Mouse (Mus musculus): Measurements from ENCODE around the gene Popdc3. TPM values are rescaled to one million over a fixed set of nuclear protein-coding genes. Genes with fewer than 3 reads are reported as not detected.
A peak's percentile ranks its signal among the peaks of the same experiment; 100 is the strongest.
"Not testable (repeated sequence)": the region's sequence is repeated elsewhere in the genome, so short reads cannot be mapped to it uniquely, and the experiment has no call there.

Popdc3 gene
- polyA plus RNA-seq (2016; fragmentation: Nextera tagmentation; extraction: Ambion mirVana): 0.92 and 1.1 TPM in 2 replicates

DNA sequence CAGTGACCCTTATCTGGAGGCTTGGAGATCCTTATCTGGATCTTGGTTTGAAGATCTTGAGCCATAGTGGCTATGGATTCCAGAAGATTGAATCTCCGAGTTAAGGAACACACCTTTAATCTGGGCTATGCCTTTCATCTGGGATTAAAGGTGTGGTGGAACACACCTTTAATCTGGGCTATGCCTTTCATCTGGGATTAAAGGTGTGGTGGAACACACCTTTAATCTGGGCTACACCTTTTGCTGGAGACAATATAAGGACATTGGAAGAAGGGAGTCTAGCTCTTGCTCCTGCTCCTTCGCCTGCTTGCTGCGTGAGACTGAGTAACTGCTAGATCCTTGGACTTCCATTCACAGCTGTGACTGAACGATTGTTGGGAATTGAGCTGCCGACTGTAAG lies at the start of gene Popdc3:
Gene Popdc3 (plus strand): TSS at position 301 of the 400 bp plus-strand sequence.
- H3K4me2 ChIP-seq (replicated peaks); ATAC-seq (ENCODE audit: low FRiP score): not testable (repeated sequence)
- 56% methylated on average over 1 of the region's 5 CpGs for WGBS

GRCm38 (mm10) chr10:45129105-45129504 lies 48.8 kb upstream of the Popdc3 start:
- H3K4me2 ChIP-seq (replicated peaks): no peak overlapping the region
- 72% methylated on average over 11 of the region's 11 CpGs for WGBS
- peak; percentile 69 for ATAC-seq (ENCODE audit: low FRiP score)
- no peaks in the 10 kb centered on the region for H3K27me3 ChIP-seq
- no peaks in the 10 kb centered on the region for H3K4me1 ChIP-seq
- H3K36me3 ChIP-seq: peaks cover 35% of the 10 kb centered on the region
- H3K27ac ChIP-seq: peak overlapping the region; percentile 50
- no peak overlapping the region for H3K4me3 ChIP-seq
- no peaks in the 10 kb centered on the region for H3K9me3 ChIP-seq (replicated peaks)
- H3K9ac ChIP-seq: no peak overlapping the region

More for the DNA sequence above, at the start of gene Popdc3:
- H3K4me3 ChIP-seq; H3K9me3 ChIP-seq (replicated peaks); H3K27me3 ChIP-seq; H3K27ac ChIP-seq; H3K4me1 ChIP-seq; H3K9ac ChIP-seq; H3K36me3 ChIP-seq: not testable (repeated sequence)

- 93% methylated on average over 6 of the region's 6 CpGs for WGBS
- Histone ChIP-seq H3K4me1 (no peaks in the 10 kb centered on the region), H3K27ac (no peak overlapping the region), H3K27me3 (no peaks in the 10 kb centered on the region), H3K4me2 (replicated peaks) (no peak overlapping the region), H3K36me3 (peaks cover 29% of the 10 kb centered on the region), H3K9ac (no peak overlapping the region), H3K9me3 (replicated peaks) (no peaks in the 10 kb centered on the region), H3K4me3 (no peak overlapping the region)
- ATAC-seq (ENCODE audit: low FRiP score): no peak
Measured at GRCm38 (mm10) chr10:45130004-45130403, 47.9 kb upstream of the Popdc3 start.

DNA sequence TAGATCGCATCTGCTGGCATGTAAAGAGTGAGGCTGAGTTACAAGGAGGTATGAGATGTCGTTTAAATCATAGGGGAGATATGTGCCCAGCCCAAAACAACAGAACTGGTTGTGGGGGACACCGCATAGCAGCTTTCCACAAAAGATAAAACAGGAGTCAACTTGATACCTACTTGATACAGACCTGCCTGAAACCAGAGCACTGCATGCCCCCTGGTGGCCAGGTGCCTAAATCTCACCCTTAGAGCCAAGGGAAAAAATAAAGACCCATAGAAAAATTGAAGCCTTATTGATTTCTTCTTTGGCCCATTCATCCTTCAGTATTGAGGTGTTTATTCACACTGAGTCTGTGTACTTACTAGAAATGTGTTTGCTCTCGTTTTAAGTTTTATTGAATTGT lies 45.5 kb upstream of the Popdc3 start:
- Histone ChIP-seq H3K27ac (no peak overlapping the region), H3K4me1 (peaks cover 2% of the 10 kb centered on the region; the same call in 1 of the 2 replicates), H3K9ac (no peak overlapping the region), H3K9me3 (replicated peaks) (no peaks in the 10 kb centered on the region), H3K27me3 (no peaks in the 10 kb centered on the region), H3K4me2 (replicated peaks) (no peak overlapping the region), H3K36me3 (peaks cover 9% of the 10 kb centered on the region; the same call in 1 of the 2 replicates), H3K4me3 (no peak overlapping the region)
- 81% methylated on average over 4 of the region's 4 CpGs for WGBS
- no peak for ATAC-seq (ENCODE audit: low FRiP score)

- H3K4me1 ChIP-seq: peaks cover 10% of the 10 kb centered on the region; the same call in 1 of the 2 replicates
- ATAC-seq (ENCODE audit: low FRiP score): no peak
- H3K36me3 ChIP-seq: peaks cover 3% of the 10 kb centered on the region; the same call in 1 of the 2 replicates
- no peak overlapping the region for H3K4me3 ChIP-seq
- H3K4me2 ChIP-seq (replicated peaks): no peak overlapping the region
- H3K9ac ChIP-seq: no peak overlapping the region
- 88% methylated on average over 7 of the region's 7 CpGs for WGBS
- H3K27ac ChIP-seq: no peak overlapping the region
- no peaks in the 10 kb centered on the region for H3K27me3 ChIP-seq
- H3K9me3 ChIP-seq (replicated peaks): no peaks in the 10 kb centered on the region
Measured at GRCm38 (mm10) chr10:45136806-45137205, 41.1 kb upstream of the Popdc3 start.

DNA sequence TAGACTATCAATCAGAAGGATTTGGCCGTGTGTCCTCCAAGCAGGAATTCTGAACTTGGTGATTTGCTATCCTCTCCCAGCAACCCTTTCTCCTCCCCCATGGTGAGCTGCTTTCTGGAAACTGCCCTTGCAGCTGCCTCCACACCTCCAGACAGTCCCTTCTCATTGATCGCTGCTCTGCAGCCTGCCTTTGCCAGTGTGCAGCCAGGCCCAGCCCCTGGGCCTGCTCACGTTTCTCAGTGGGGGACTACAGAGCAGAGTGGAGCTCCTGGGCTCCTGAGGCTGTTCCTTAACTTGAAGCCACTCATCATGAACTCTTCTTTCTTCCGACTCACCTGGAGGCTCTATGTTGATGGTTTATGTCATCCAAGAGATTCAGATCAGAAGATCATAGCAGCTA lies 38.0 kb upstream of the Popdc3 start:
- no peak overlapping the region for H3K4me2 ChIP-seq (replicated peaks)
- H3K27ac ChIP-seq: no peak overlapping the region
- 0 out of 2 replicates have a peak, but pooled peaks have one; percentile 20 for ATAC-seq (ENCODE audit: low FRiP score)
- no peaks in the 10 kb centered on the region for H3K27me3 ChIP-seq
- no peak overlapping the region for H3K9ac ChIP-seq
- H3K36me3 ChIP-seq: peaks cover 3% of the 10 kb centered on the region; the same call in 1 of the 2 replicates
- H3K9me3 ChIP-seq (replicated peaks): no peaks in the 10 kb centered on the region
- peaks cover 10% of the 10 kb centered on the region; the same call in 1 of the 2 replicates for H3K4me1 ChIP-seq
- H3K4me3 ChIP-seq: no peak overlapping the region
- 44% methylated on average over 4 of the region's 4 CpGs for WGBS

- Histone ChIP-seq H3K27me3 (no peaks in the 10 kb centered on the region), H3K9ac (no peak overlapping the region), H3K4me2 (replicated peaks) (no peak overlapping the region), H3K4me1 (peaks cover 10% of the 10 kb centered on the region; the same call in 1 of the 2 replicates), H3K36me3 (peaks cover 3% of the 10 kb centered on the region; the same call in 1 of the 2 replicates), H3K4me3 (no peak overlapping the region), H3K27ac (no peak overlapping the region), H3K9me3 (replicated peaks) (no peaks in the 10 kb centered on the region)
- ATAC-seq (ENCODE audit: low FRiP score): no peak
- WGBS: 86% methylated on average over 7 of the region's 7 CpGs
Measured at GRCm38 (mm10) chr10:45140474-45141212, 37.3 kb upstream of the Popdc3 start.

DNA sequence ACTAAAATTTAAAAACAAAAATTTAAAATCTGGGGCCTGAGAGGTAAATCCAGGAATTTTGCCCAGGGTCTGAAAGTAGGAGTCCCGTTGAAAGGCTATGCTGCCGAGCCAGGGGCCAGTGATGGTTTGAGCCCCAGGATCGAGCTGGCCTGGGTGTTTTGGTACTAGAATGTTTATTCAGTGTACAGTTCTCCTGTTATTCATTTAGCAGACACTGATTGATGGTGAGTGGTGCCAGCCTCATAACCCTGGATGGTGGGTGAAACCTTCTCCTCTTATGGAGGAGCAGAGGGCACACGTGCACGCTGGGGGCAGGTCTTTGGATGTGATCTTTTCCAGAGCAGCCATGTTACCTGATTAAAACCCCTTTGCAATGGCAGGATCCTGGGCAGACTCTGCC lies 35.5 kb upstream of the Popdc3 start:
- H3K9me3 ChIP-seq (replicated peaks): no peaks in the 10 kb centered on the region
- no peak overlapping the region for H3K9ac ChIP-seq
- no peak overlapping the region for H3K4me2 ChIP-seq (replicated peaks)
- H3K27me3 ChIP-seq: no peaks in the 10 kb centered on the region
- no peaks in the 10 kb centered on the region for H3K36me3 ChIP-seq
- 71% methylated on average over 5 of the region's 5 CpGs for WGBS
- no peak overlapping the region for H3K27ac ChIP-seq
- no peak overlapping the region for H3K4me3 ChIP-seq
- no peak for ATAC-seq (ENCODE audit: low FRiP score)
- H3K4me1 ChIP-seq: peaks cover 22% of the 10 kb centered on the region

GRCm38 (mm10) chr10:45144038-45144817 lies 33.7 kb upstream of the Popdc3 start:
- Histone ChIP-seq H3K27me3 (no peaks in the 10 kb centered on the region), H3K9me3 (replicated peaks) (no peaks in the 10 kb centered on the region), H3K9ac (no peak overlapping the region), H3K36me3 (0 out of 2 replicates have a peak, but pooled peaks cover under 1% of the 10 kb centered on the region), H3K4me2 (replicated peaks) (no peak overlapping the region), H3K4me3 (no peak overlapping the region), H3K4me1 (peaks cover 25% of the 10 kb centered on the region), H3K27ac (no peak overlapping the region)
- WGBS: 94% methylated on average over 6 of the region's 6 CpGs
- no peak for ATAC-seq (ENCODE audit: low FRiP score)

DNA sequence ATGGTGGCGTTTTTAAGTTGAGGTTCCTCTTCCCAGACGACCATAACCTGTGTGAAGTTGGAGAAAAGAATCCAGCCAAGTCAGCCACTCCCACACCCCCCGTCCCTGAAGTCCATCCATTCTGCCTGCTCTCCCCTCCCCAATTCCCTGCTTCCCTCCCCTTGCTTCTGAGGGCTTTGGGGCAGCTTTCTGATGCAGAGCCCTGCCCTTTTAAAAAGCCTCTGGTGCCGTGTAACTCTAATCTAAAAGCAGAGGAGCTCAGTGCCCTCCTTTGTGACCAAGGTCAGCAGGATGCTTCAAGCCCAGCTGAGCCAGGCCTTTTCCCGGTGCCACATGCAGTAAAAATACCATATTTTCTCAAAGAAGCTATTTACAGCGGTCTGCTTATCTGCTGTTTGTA lies 31.1 kb upstream of the Popdc3 start:
- no peaks in the 10 kb centered on the region for H3K9me3 ChIP-seq (replicated peaks)
- H3K4me1 ChIP-seq: peaks cover 26% of the 10 kb centered on the region
- peak overlapping the region; percentile 46 for H3K27ac ChIP-seq
- peaks cover 19% of the 10 kb centered on the region; the same call in 1 of the 2 replicates for H3K36me3 ChIP-seq
- 0 out of 2 replicates have a peak overlapping the region, but pooled peaks have one; percentile 13 for H3K4me2 ChIP-seq (replicated peaks)
- WGBS: 26% methylated on average over 6 of the region's 6 CpGs
- no peaks in the 10 kb centered on the region for H3K27me3 ChIP-seq
- no peak overlapping the region for H3K9ac ChIP-seq
- peak; percentile 5; the same call in 1 of the 2 replicates for ATAC-seq (ENCODE audit: low FRiP score)
- H3K4me3 ChIP-seq: no peak overlapping the region

DNA sequence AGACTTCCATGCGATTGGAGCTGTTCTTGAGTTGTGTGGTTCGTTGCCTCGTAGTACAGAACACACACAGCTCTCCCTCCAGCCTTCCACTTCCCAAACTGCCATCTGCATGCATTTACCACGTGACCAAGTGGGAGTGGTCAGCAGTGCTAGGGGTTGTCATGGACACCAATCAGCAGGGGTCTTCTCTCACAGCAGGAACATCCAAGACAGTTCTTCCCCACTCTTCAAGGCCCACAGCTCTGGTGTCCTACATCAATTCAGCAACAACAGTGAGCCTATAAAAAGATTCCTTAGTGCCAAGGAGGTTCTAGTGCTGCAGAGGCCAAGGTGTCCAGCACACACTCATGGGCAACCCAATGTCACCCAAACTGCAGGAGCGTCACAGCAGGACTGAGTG lies 26.8 kb upstream of the Popdc3 start:
- WGBS: 48% methylated on average over 5 of the region's 5 CpGs
- Histone ChIP-seq H3K9me3 (replicated peaks) (no peaks in the 10 kb centered on the region), H3K27me3 (no peaks in the 10 kb centered on the region), H3K27ac (0 out of 2 replicates have a peak overlapping the region, but pooled peaks have one; percentile 6), H3K9ac (no peak overlapping the region), H3K4me1 (peaks cover 24% of the 10 kb centered on the region), H3K36me3 (peaks cover 55% of the 10 kb centered on the region), H3K4me3 (no peak overlapping the region), H3K4me2 (replicated peaks) (no peak overlapping the region)
- peak; percentile 19; the same call in 1 of the 2 replicates for ATAC-seq (ENCODE audit: low FRiP score)

Measured in hindbrain, embryonic 12.5 days (tissue).